Mouse (Mus musculus): ENCODE data around the gene Palld. TPM values are rescaled to one million over a fixed set of nuclear protein-coding genes. Genes with fewer than 3 reads are reported as not detected.

Palld gene
- total and polyA plus RNA-seq, 3 experiments = 0.33 TPM; not detected in 2

DNA sequence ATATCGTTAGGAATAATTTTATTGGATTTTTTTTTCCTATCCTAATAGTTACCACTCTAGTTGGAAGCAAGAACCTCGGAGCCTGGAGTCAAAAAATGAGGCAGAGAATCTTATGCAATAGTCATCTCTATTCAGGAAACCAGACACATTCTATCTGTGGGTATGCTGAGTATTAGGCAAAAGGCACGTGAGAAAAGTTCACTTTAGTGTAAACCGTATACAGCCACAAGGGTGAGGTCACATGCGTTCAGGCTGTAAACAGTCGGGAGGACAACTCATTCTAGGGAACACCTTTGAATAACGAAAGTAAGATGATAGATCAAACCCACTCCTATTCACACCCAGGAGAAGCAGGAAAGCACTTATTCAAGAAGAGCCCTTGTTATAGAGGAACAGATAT, 17.9 kb upstream of the Palld start:
- H3K27me3 ChIP-seq (ENCODE audit: insufficient read depth, low read length) = no peaks in the 10 kb centered on the region
- ATAC-seq (ENCODE audit: extremely low read depth, insufficient number of reproducible peaks, low FRiP score, poor library complexity, severe bottlenecking) (no peak), DNase-seq (ENCODE audit: low spot score) (no peak)
- no peaks in the 10 kb centered on the region for H3K4me1 ChIP-seq (ENCODE audit: insufficient read depth, low read depth, low read length)
- no peak overlapping the region for H3K4me3 ChIP-seq (ENCODE audit: low read depth, low read length)
- H3K36me3 ChIP-seq (replicated peaks) = no peaks in the 10 kb centered on the region
- no peak for TF ChIP-seq POLR2AphosphoS5 (IDR thresholded peaks at IDR 0.05; ENCODE audit: insufficient replicate concordance, low read depth, low read length)
- no peak for TF ChIP-seq CTCF (IDR thresholded peaks at IDR 0.05; ENCODE audit: low read depth, low read length)
- TF ChIP-seq GATA1 (IDR thresholded peaks at IDR 0.05; ENCODE audit: borderline replicate concordance, low read length) = no peak
- no peaks in the 10 kb centered on the region for H3K9me3 ChIP-seq (replicated peaks)

DNA sequence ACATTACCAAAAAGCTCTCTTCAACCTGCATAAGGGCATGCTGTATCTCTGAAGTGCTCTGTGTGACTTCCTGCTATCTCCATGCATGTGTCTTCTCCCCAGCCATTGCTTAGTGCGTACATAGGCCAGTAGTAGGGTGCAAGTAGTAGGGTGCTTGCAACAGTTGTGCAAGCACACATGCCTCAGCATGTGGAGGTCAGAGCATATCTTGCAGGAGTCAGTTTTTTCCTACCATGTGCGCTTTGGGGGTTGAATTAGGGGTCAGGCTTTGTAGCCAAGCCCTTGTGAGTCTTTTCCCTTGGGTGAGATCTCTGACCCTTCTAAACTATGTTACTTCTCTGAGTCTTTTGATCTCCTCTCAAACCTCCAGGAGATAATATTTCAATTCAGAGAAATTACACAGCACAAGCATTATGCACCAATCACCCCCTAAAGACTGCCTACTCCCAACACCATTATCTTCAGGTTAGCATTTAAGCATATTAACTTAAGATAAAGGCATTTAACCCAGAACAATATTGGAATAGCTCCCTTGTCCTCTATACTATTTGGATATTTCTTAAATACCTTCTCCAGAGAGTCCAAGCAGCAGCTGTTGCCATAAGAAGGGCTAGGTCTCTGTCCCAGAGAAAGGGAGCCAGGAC, 16.8 kb upstream of the Palld start:
- Histone ChIP-seq H3K4me1 (ENCODE audit: insufficient read depth, low read depth, low read length) (no peaks in the 10 kb centered on the region), H3K36me3 (replicated peaks) (no peaks in the 10 kb centered on the region), H3K4me3 (ENCODE audit: low read depth, low read length) (no peak overlapping the region), H3K27me3 (ENCODE audit: insufficient read depth, low read length) (no peaks in the 10 kb centered on the region), H3K9me3 (replicated peaks) (no peaks in the 10 kb centered on the region)
- ATAC-seq (ENCODE audit: extremely low read depth, insufficient number of reproducible peaks, low FRiP score, poor library complexity, severe bottlenecking) (no peak), DNase-seq (ENCODE audit: low spot score) (no peak)
- TF ChIP-seq GATA1 (IDR thresholded peaks at IDR 0.05; ENCODE audit: borderline replicate concordance, low read length) (no peak), POLR2AphosphoS5 (IDR thresholded peaks at IDR 0.05; ENCODE audit: insufficient replicate concordance, low read depth, low read length) (no peak), GATA2 (IDR thresholded peaks at IDR 0.05; ENCODE audit: borderline replicate concordance, low read depth, low read length) (no peak), CTCF (IDR thresholded peaks at IDR 0.05; ENCODE audit: low read depth, low read length) (no peak), TAL1 (conservative IDR thresholded peaks at IDR 0.05; ENCODE audit: low read depth, low read length) (no peak)

DNA sequence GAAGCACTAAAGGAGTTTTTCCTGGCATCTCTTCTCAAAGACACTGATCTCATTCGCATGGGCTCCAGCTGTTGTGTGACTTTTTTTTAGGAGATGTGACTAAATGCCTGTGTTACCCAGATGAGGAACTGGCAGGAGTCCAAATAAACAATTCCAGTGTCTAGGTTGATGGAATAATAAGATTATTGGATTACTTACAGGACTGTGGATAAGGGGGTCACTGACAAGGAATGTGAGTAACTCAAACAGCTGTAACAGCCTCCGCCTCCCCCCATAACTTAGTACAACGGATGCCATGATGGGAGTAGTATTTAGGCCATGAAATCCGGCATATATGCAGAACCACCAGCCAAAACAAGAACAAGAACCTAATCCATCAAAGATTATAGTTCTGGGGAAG, 14.8 kb upstream of the Palld start:
- Histone ChIP-seq H3K27me3 (ENCODE audit: insufficient read depth, low read length) (no peaks in the 10 kb centered on the region; the same call in 1 of the 2 replicates), H3K4me1 (ENCODE audit: insufficient read depth, low read depth, low read length) (no peaks in the 10 kb centered on the region), H3K36me3 (replicated peaks) (no peaks in the 10 kb centered on the region), H3K9me3 (replicated peaks) (no peaks in the 10 kb centered on the region), H3K4me3 (ENCODE audit: low read depth, low read length) (no peak overlapping the region)
- DNase-seq (ENCODE audit: low spot score) (no peak), ATAC-seq (ENCODE audit: extremely low read depth, insufficient number of reproducible peaks, low FRiP score, poor library complexity, severe bottlenecking) (no peak)
- no peak for TF ChIP-seq POLR2AphosphoS5 (IDR thresholded peaks at IDR 0.05; ENCODE audit: insufficient replicate concordance, low read depth, low read length)

DNA sequence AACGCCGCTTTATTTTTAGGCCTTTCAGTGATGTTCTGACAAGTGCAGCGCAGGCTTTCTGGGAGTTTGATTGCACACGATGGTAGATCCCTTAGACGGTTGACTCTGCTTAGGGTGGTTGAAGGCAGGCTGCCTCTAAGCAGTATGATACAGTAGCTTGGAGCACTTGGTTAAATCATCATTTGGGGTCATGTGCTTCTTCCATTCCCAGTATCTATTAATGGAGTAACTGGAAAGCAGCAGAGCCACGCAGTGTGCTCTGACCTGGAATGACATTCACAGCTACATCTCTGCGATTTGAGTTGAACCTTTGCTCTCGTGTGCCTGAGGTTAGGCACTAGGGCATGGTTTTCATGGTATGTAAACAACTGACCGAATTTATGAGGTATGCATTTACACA, 11.5 kb upstream of the Palld start:
- no peaks in the 10 kb centered on the region for H3K36me3 ChIP-seq (replicated peaks)
- DNase-seq (ENCODE audit: low spot score) (no peak), ATAC-seq (ENCODE audit: extremely low read depth, insufficient number of reproducible peaks, low FRiP score, poor library complexity, severe bottlenecking) (no peak)
- TF ChIP-seq GATA1 (IDR thresholded peaks at IDR 0.05; ENCODE audit: borderline replicate concordance, low read length) = no peak
- TF ChIP-seq CTCF (IDR thresholded peaks at IDR 0.05; ENCODE audit: low read depth, low read length) = no peak
- no peak for TF ChIP-seq GATA2 (IDR thresholded peaks at IDR 0.05; ENCODE audit: borderline replicate concordance, low read depth, low read length)
- no peak overlapping the region for H3K4me3 ChIP-seq (ENCODE audit: low read depth, low read length)
- no peaks in the 10 kb centered on the region for H3K9me3 ChIP-seq (replicated peaks)
- H3K27me3 ChIP-seq (ENCODE audit: insufficient read depth, low read length) = no peaks in the 10 kb centered on the region; the same call in 1 of the 2 replicates
- no peaks in the 10 kb centered on the region for H3K4me1 ChIP-seq (ENCODE audit: insufficient read depth, low read depth, low read length)

DNA sequence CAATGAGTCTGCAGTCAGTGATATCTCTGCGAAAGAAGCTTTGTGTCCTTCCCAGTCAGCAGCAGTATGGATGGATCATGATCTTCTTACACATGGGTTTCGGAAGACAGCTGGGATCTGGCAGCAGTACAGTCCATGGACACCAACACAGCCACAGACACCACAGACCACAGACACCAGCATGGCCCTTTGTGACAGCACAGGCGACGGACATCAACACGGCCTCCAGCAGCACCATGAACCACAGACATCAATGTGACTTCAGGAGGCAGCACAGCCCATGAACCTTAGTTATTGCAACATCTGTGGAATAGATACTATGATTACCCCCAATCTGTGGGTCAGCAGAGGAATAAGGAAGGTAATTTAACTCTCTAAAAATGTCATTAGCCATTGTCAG, 10.3 kb upstream of the Palld start:
- Histone ChIP-seq H3K4me1 (ENCODE audit: insufficient read depth, low read depth, low read length) (no peaks in the 10 kb centered on the region), H3K4me3 (ENCODE audit: low read depth, low read length) (no peak overlapping the region), H3K9me3 (replicated peaks) (no peaks in the 10 kb centered on the region), H3K27me3 (ENCODE audit: insufficient read depth, low read length) (no peaks in the 10 kb centered on the region; the same call in 1 of the 2 replicates), H3K36me3 (replicated peaks) (no peaks in the 10 kb centered on the region)
- TF ChIP-seq TAL1 (conservative IDR thresholded peaks at IDR 0.05; ENCODE audit: low read depth, low read length) (no peak), POLR2AphosphoS5 (IDR thresholded peaks at IDR 0.05; ENCODE audit: insufficient replicate concordance, low read depth, low read length) (no peak), GATA1 (IDR thresholded peaks at IDR 0.05; ENCODE audit: borderline replicate concordance, low read length) (no peak), GATA2 (IDR thresholded peaks at IDR 0.05; ENCODE audit: borderline replicate concordance, low read depth, low read length) (no peak), CTCF (IDR thresholded peaks at IDR 0.05; ENCODE audit: low read depth, low read length) (no peak)
- DNase-seq (ENCODE audit: low spot score) = no peak
- ATAC-seq (ENCODE audit: extremely low read depth, insufficient number of reproducible peaks, low FRiP score, poor library complexity, severe bottlenecking) = no peak

DNA sequence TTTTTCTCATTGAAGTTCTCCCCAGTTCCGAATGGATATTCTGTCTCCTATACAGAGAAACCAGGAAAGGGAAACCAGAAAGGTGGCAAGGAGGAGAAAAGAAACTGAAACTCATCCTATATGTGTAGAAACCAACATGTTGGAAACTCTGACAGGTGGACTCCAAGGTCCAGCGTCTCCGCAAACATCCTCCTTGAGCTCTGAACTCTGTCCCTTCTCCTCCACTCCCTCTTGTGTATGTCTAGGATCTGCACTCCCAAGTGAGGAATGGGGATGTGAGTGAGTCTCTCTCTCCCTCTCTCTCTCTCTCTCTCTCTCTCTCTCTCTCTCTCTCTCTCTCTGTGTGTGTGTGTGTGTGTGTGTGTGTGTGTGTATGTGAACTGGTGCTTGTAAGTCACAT, 6.8 kb upstream of the Palld start:
- H3K36me3 ChIP-seq (replicated peaks) = no peaks in the 10 kb centered on the region
- no peaks in the 10 kb centered on the region; the same call in 1 of the 2 replicates for H3K27me3 ChIP-seq (ENCODE audit: insufficient read depth, low read length)
- TF ChIP-seq POLR2AphosphoS5 (IDR thresholded peaks at IDR 0.05; ENCODE audit: insufficient replicate concordance, low read depth, low read length) = no peak
- TF ChIP-seq CTCF (IDR thresholded peaks at IDR 0.05; ENCODE audit: low read depth, low read length) = no peak
- no peak for TF ChIP-seq GATA2 (IDR thresholded peaks at IDR 0.05; ENCODE audit: borderline replicate concordance, low read depth, low read length)
- no peak for TF ChIP-seq GATA1 (IDR thresholded peaks at IDR 0.05; ENCODE audit: borderline replicate concordance, low read length)
- TF ChIP-seq TAL1 (conservative IDR thresholded peaks at IDR 0.05; ENCODE audit: low read depth, low read length) = no peak
- H3K9me3 ChIP-seq (replicated peaks) = no peaks in the 10 kb centered on the region
- DNase-seq (ENCODE audit: low spot score) = no peak
- H3K4me3 ChIP-seq (ENCODE audit: low read depth, low read length) = no peak overlapping the region
- ATAC-seq (ENCODE audit: extremely low read depth, insufficient number of reproducible peaks, low FRiP score, poor library complexity, severe bottlenecking) = no peak
- H3K4me1 ChIP-seq (ENCODE audit: insufficient read depth, low read depth, low read length) = no peaks in the 10 kb centered on the region
